Mouse (Mus musculus): ENCODE measurements around the gene Ttc9b.

Ttc9b gene

GRCm38 (mm10) chr7:27644471-27644870 lies 9.2 kb upstream of the Ttc9b start:
- no peak for DNase-seq

- no peak for DNase-seq
Observed at GRCm38 (mm10) chr7:27646516-27646915, 7.2 kb upstream of the Ttc9b start.

- DNase-seq = no peak
Observed at GRCm38 (mm10) chr7:27647281-27648002, 6.3 kb upstream of the Ttc9b start.

GRCm38 (mm10) chr7:27649723-27650122 lies 4.0 kb upstream of the Ttc9b start:
- DNase-seq = no peak

- peak; percentile 90 for DNase-seq
Observed at GRCm38 (mm10) chr7:27650949-27651348, 2.8 kb upstream of the Ttc9b start.

- peak; percentile 83 for DNase-seq
Observed at GRCm38 (mm10) chr7:27654607-27655276, 1.0 kb downstream of the Ttc9b start.

GRCm38 (mm10) chr7:27655545-27655944 lies 1.8 kb downstream of the Ttc9b start:
- no peak for DNase-seq

GRCm38 (mm10) chr7:27656600-27656999 lies 2.9 kb downstream of the Ttc9b start:
- DNase-seq = no peak

GRCm38 (mm10) chr7:27657824-27658395 lies 4.2 kb downstream of the Ttc9b start:
- DNase-seq = no peak

- no peak for DNase-seq
Observed at GRCm38 (mm10) chr7:27658712-27659663, 5.3 kb downstream of the Ttc9b start.

- DNase-seq = no peak
Observed at GRCm38 (mm10) chr7:27662038-27662437, 8.3 kb downstream of the Ttc9b start.

GRCm38 (mm10) chr7:27673064-27673574 lies 19.4 kb downstream of the Ttc9b start:
- peak; percentile 71 for DNase-seq

GRCm38 (mm10) chr7:27673575-27674131 lies 19.9 kb downstream of the Ttc9b start:
- DNase-seq = no peak

- no peak for DNase-seq
Observed at GRCm38 (mm10) chr7:27674195-27674521, 20.4 kb downstream of the Ttc9b start.

GRCm38 (mm10) chr7:27674522-27675221 lies 21.0 kb downstream of the Ttc9b start, which contains the start of gene Map3k10:
Map3k10 (minus strand) TSS chr7:27674598.
- DNase-seq = peak; percentile 95

GRCm38 (mm10) chr7:27675222-27675612 lies 21.5 kb downstream of the Ttc9b start:
- DNase-seq = no peak

GRCm38 (mm10) chr7:27683218-27683617 lies 29.5 kb downstream of the Ttc9b start:
- peak; percentile 4 for DNase-seq

GRCm38 (mm10) chr7:27685220-27685619 lies 31.5 kb downstream of the Ttc9b start:
- DNase-seq = peak; percentile 39

- DNase-seq = peak; percentile 80
Observed at GRCm38 (mm10) chr7:27685681-27686080, 32.0 kb downstream of the Ttc9b start.

GRCm38 (mm10) chr7:27687043-27687442 lies 33.3 kb downstream of the Ttc9b start:
- no peak for DNase-seq

- DNase-seq = peak; percentile 50
Observed at GRCm38 (mm10) chr7:27687836-27688235, 34.1 kb downstream of the Ttc9b start.

Data from cerebellum, adult 9-10 months (tissue).